Mouse (Mus musculus) limb, embryonic 12.5 days (tissue): ENCODE measurements around the gene Arl13a. TPM values are rescaled to one million over a fixed set of nuclear protein-coding genes. Genes with fewer than 3 reads are reported as not detected.
"Not testable (repeated sequence)": the region's sequence is repeated elsewhere in the genome, so short reads cannot be mapped to it uniquely, and the experiment has no call there.

ENCODE experiments used
- ATAC-seq: fragments of 200-750 bp; cut with Nextera tagmentation; 2 replicates; pipeline ENCODE4 v1.8.0; 2017; ENCODE audit warnings: low read depth, moderate TSS enrichment; ENCODE audit not compliant: insufficient number of reproducible peaks, insufficient read depth, low FRiP score, low TSS enrichment
- H3K27ac ChIP-seq: fragments of 300-500 bp; sonication (generic); 2 replicates; pipeline ENCODE4 v1.5.1; 2016; ENCODE audit warnings: mild to moderate bottlenecking, moderate library complexity
- H3K27me3 ChIP-seq: fragments of 300-500 bp; sonication (generic); 2 replicates; pipeline ENCODE4 v1.6.1; 2016; ENCODE audit warnings: mild to moderate bottlenecking, moderate library complexity
- H3K36me3 ChIP-seq: fragments of 300-500 bp; sonication (generic); 2 replicates; pipeline ENCODE4 v1.6.1; 2016; ENCODE audit warnings: mild to moderate bottlenecking, moderate library complexity
- H3K4me1 ChIP-seq: fragments of 300-500 bp; sonication (generic); replicated peaks from 2 replicates; pipeline ENCODE4 v1.6.1; 2016
- H3K4me2 ChIP-seq: fragments of 300-500 bp; sonication (generic); 2 replicates; pipeline ENCODE4 v1.6.1; 2016; ENCODE audit warnings: mild to moderate bottlenecking, moderate library complexity
- H3K4me3 ChIP-seq: fragments of 300-500 bp; sonication (generic); replicated peaks from 2 replicates; pipeline ENCODE4 v1.5.1; 2016; ENCODE audit warnings: mild to moderate bottlenecking
- H3K9ac ChIP-seq: fragments of 300-500 bp; sonication (generic); replicated peaks from 2 replicates; pipeline ENCODE4 v1.6.1; 2016; ENCODE audit warnings: mild to moderate bottlenecking, moderate library complexity
- H3K9me3 ChIP-seq: fragments of 300-500 bp; sonication (generic); 2 replicates; pipeline ENCODE4 v1.6.1; 2016; ENCODE audit warnings: mild to moderate bottlenecking, moderate library complexity
- WGBS: fragments of 180-500 bp; shearing (Covaris S2); methylation state at CpG from one replicate; pipeline ENCODE4 v1.1.7; 2016; 5-methylcytosine and 5-hydroxymethylcytosine counted together
- polyA plus RNA-seq: library from polyadenylated mRNA; unstranded; fragments of >200 nt; fragmentation: Nextera tagmentation; extraction: Ambion mirVana; gene quantifications from 2 replicates; pipeline ENCODE4 v1.2.1, GENCODE M21; 2016

The Arl13a gene
- not detected in 2 replicates for polyA plus RNA-seq

DNA sequence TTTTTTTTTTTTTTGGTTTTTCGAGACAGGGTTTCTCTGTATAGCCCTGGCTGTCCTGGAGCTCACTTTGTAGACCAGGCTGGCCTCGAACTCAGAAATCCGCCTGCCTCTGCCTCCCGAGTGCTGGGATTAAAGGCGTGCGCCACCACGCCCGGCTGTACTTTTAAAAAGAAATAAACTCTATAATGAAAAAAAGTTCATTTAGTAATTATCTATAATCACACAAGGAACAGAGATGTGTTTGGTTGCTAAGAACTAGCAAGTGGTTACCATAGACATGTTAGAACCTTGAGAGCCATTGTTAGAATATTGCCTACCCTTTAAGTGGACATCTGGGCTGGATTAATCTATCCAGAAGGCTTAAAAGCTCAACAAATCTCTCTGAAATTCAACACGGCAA, at the start of gene Arl13a:
Gene Arl13a (plus strand): TSS at position 301 of the 400 bp plus-strand sequence.
- not testable (repeated sequence) for H3K27ac ChIP-seq, H3K4me1 ChIP-seq, H3K9me3 ChIP-seq, H3K4me2 ChIP-seq, H3K36me3 ChIP-seq, H3K4me3 ChIP-seq, H3K9ac ChIP-seq, ATAC-seq
- peaks cover 11% of the 10 kb centered on the region; the same call in 1 of the 2 replicates for H3K27me3 ChIP-seq
- WGBS: 86% methylated on average over 8 of the region's 9 CpGs

GRCm38 (mm10) chrX:134140024-134140423, 47.3 kb upstream of the Arl13a start:
- no peak overlapping the region for H3K4me2 ChIP-seq
- no peaks in the 10 kb centered on the region for H3K9me3 ChIP-seq
- H3K27ac ChIP-seq: no peak overlapping the region
- ATAC-seq: no peak
- no peaks in the 10 kb centered on the region for H3K36me3 ChIP-seq
- H3K4me1 ChIP-seq: no peaks in the 10 kb centered on the region
- 80% methylated on average over 6 of the region's 6 CpGs for WGBS
- no peak overlapping the region for H3K4me3 ChIP-seq
- no peak overlapping the region for H3K9ac ChIP-seq
- H3K27me3 ChIP-seq: peaks cover 8% of the 10 kb centered on the region

- Histone ChIP-seq H3K27me3 (peaks cover 11% of the 10 kb centered on the region), H3K4me1 (no peaks in the 10 kb centered on the region), H3K36me3 (no peaks in the 10 kb centered on the region), H3K4me2 (no peak overlapping the region), H3K9me3 (no peaks in the 10 kb centered on the region), H3K4me3 (no peak overlapping the region), H3K9ac (no peak overlapping the region), H3K27ac (no peak overlapping the region)
- 76% methylated on average over 1 of the region's 1 CpGs for WGBS
- no peak for ATAC-seq
Observed at GRCm38 (mm10) chrX:134141551-134141950, 45.8 kb upstream of the Arl13a start.

DNA sequence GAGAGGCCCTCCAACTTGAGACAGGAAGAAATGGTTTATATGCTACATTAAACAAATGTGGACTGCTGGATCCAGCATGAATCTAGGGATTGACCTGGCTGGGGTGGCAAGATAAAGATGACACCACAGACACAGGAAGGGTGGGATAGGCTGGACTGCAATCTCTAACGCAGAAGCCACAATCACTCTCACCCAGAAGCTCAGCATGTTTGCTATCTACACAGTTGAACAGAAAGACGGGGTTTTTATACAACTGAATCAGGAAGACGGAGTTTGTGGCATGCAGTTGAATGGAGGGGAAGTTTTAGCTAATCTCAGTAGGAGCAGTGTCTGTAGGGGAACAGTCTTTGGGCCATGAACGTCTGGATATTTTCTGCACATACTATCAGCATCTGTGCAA, 45.3 kb upstream of the Arl13a start:
- Histone ChIP-seq H3K9me3 (no peaks in the 10 kb centered on the region), H3K27me3 (peaks cover 11% of the 10 kb centered on the region), H3K27ac (no peak overlapping the region), H3K4me1 (no peaks in the 10 kb centered on the region), H3K4me2 (no peak overlapping the region), H3K4me3 (no peak overlapping the region), H3K9ac (no peak overlapping the region), H3K36me3 (no peaks in the 10 kb centered on the region)
- no peak for ATAC-seq
- 82% methylated on average over 4 of the region's 4 CpGs for WGBS

- no peaks in the 10 kb centered on the region for H3K9me3 ChIP-seq
- H3K4me3 ChIP-seq: no peak overlapping the region
- no peak for ATAC-seq
- H3K27ac ChIP-seq: no peak overlapping the region
- no peaks in the 10 kb centered on the region for H3K4me1 ChIP-seq
- no peak overlapping the region for H3K9ac ChIP-seq
- H3K4me2 ChIP-seq: no peak overlapping the region
- WGBS: 30% methylated on average over 7 of the region's 7 CpGs
- H3K27me3 ChIP-seq: peaks cover 27% of the 10 kb centered on the region
- no peaks in the 10 kb centered on the region for H3K36me3 ChIP-seq
Observed at GRCm38 (mm10) chrX:134158151-134158550, 29.1 kb upstream of the Arl13a start.

GRCm38 (mm10) chrX:134160442-134160841, 26.9 kb upstream of the Arl13a start:
- Histone ChIP-seq H3K27ac (no peak overlapping the region), H3K9me3 (no peaks in the 10 kb centered on the region), H3K9ac (no peak overlapping the region), H3K4me2 (no peak overlapping the region), H3K4me1 (no peaks in the 10 kb centered on the region), H3K27me3 (peaks cover 32% of the 10 kb centered on the region), H3K36me3 (no peaks in the 10 kb centered on the region), H3K4me3 (no peak overlapping the region)
- ATAC-seq: no peak
- WGBS: 78% methylated on average over 2 of the region's 2 CpGs

GRCm38 (mm10) chrX:134162043-134162720, 25.1 kb upstream of the Arl13a start, which contains the start of gene Xkrx:
Gene Xkrx, minus strand, starts transcription at chrX:134162076.
- Histone ChIP-seq H3K4me1 (no peaks in the 10 kb centered on the region), H3K4me2 (peak within 1 kb of the TSS; percentile 63), H3K27ac (no peak within 1 kb of the TSS), H3K9ac (no peak within 1 kb of the TSS), H3K4me3 (peak within 1 kb of the TSS; percentile 31), H3K27me3 (peaks cover 32% of the 10 kb centered on the region), H3K9me3 (no peaks in the 10 kb centered on the region), H3K36me3 (no peaks in the 10 kb centered on the region)
- ATAC-seq: 0 out of 2 replicates have a peak, but pooled peaks have one; percentile 52
- WGBS: 24% methylated on average over 16 of the region's 16 CpGs

- WGBS: 28% methylated on average over 11 of the region's 11 CpGs
- H3K27me3 ChIP-seq: peaks cover 32% of the 10 kb centered on the region
- no peak for ATAC-seq
Observed at GRCm38 (mm10) chrX:134162826-134163225, 24.5 kb upstream of the Arl13a start.

GRCm38 (mm10) chrX:134163484-134163883, 23.8 kb upstream of the Arl13a start:
- peaks cover 27% of the 10 kb centered on the region for H3K27me3 ChIP-seq
- H3K36me3 ChIP-seq: no peaks in the 10 kb centered on the region
- H3K4me3 ChIP-seq: no peak overlapping the region
- no peaks in the 10 kb centered on the region for H3K9me3 ChIP-seq
- peak overlapping the region; percentile 63; the same call in 1 of the 2 replicates for H3K4me2 ChIP-seq
- no peaks in the 10 kb centered on the region for H3K4me1 ChIP-seq
- WGBS: 59% methylated on average over 4 of the region's 4 CpGs
- H3K27ac ChIP-seq: no peak overlapping the region
- ATAC-seq: no peak
- no peak overlapping the region for H3K9ac ChIP-seq

More at GRCm38 (mm10) chrX:134162826-134163225, 24.5 kb upstream of the Arl13a start:
- H3K4me2 ChIP-seq: peak overlapping the region; percentile 63
- no peaks in the 10 kb centered on the region for H3K36me3 ChIP-seq
- no peaks in the 10 kb centered on the region for H3K4me1 ChIP-seq
- H3K27ac ChIP-seq: no peak overlapping the region
- H3K9ac ChIP-seq: no peak overlapping the region
- no peaks in the 10 kb centered on the region for H3K9me3 ChIP-seq
- peak overlapping the region; percentile 31 for H3K4me3 ChIP-seq

DNA sequence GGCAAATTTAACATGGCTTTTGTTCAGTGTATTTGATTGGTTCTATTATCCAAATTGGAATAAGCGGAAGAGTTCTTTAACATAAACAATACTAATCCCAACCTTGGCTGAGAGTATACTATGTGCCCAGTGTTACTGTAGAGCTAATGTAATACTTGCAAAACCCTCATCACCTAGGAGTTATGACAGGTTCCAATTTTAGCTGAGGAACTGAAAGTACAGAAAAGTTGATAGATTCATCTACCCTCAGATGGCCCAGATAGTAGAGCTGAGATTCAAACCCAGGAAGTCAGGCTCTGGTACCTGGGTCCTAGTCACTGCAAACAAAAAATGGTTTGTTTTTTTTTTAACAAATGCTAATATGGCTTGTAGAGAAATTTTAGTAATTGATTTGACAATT, 16.7 kb upstream of the Arl13a start:
- Histone ChIP-seq H3K36me3 (no peaks in the 10 kb centered on the region), H3K4me3 (no peak overlapping the region), H3K4me2 (no peak overlapping the region), H3K27me3 (no peaks in the 10 kb centered on the region; the same call in 1 of the 2 replicates), H3K9ac (no peak overlapping the region), H3K27ac (no peak overlapping the region), H3K9me3 (no peaks in the 10 kb centered on the region), H3K4me1 (no peaks in the 10 kb centered on the region)
- no peak for ATAC-seq
- WGBS: 97% methylated on average over 1 of the region's 1 CpGs

DNA sequence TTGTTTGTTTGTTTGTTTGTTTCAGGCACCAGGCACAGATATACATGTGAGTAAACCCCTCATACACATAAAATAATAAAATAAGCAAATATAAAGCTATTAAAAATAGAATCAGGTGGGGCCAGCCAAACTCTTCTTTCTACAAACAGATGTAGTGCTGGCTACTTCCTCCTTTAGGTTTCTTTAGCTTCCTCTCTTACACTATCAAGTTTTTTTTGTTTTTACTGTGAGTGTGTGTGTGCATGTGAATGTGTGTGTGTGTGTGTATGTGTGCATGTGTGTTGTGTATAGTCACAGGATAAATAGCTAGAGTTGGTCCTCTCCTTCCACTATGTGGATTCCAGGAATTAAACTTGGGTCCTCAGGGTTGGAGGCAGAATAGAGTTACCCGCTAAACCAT, 12.6 kb upstream of the Arl13a start:
- H3K27me3 ChIP-seq: no peaks in the 10 kb centered on the region
- no peaks in the 10 kb centered on the region for H3K4me1 ChIP-seq
- H3K36me3 ChIP-seq: no peaks in the 10 kb centered on the region
- ATAC-seq: no peak
- H3K9me3 ChIP-seq: no peaks in the 10 kb centered on the region
- no peak overlapping the region for H3K4me2 ChIP-seq
- no peak overlapping the region for H3K27ac ChIP-seq
- no peak overlapping the region for H3K4me3 ChIP-seq
- WGBS: 82% methylated on average over 1 of the region's 1 CpGs
- H3K9ac ChIP-seq: no peak overlapping the region

- Histone ChIP-seq H3K36me3 (no peaks in the 10 kb centered on the region), H3K4me1 (no peaks in the 10 kb centered on the region), H3K27me3 (0 out of 2 replicates have a peak, but pooled peaks cover 6% of the 10 kb centered on the region), H3K9ac (no peak overlapping the region), H3K27ac (no peak overlapping the region), H3K4me3 (no peak overlapping the region), H3K4me2 (no peak overlapping the region), H3K9me3 (no peaks in the 10 kb centered on the region)
- ATAC-seq: no peak
- WGBS: 80% methylated on average over 2 of the region's 2 CpGs
Observed at GRCm38 (mm10) chrX:134208491-134208890, 21.2 kb downstream of the Arl13a start.
